Mouse (Mus musculus) frontal cortex, postnatal 14 days (tissue): ENCODE measurements at regions not wholly inside any gene's neighbourhood (a gene's known extent, or its start where the extent isn't known, plus 50 kb on each side); places are given as distances from the start of the nearest gene placed in this dataset.

Source experiments
- DNase-seq, 2 experiments: peaks; one replicate each; pipeline ENCODE4 v3.0.0; 2022; ENCODE audit warnings: low spot score in 2 of 2

GRCm38 (mm10) chr14:99614748-99615147 lies 316.3 kb downstream of the Klf5 start:
- DNase-seq, result no peak

GRCm38 (mm10) chr14:99616655-99617335 lies 318.3 kb downstream of the Klf5 start:
- DNase-seq, result no peak

GRCm38 (mm10) chr14:99617374-99617773 lies 318.9 kb downstream of the Klf5 start:
- DNase-seq, result no peak

- no peak for DNase-seq
Measured at GRCm38 (mm10) chr14:99621538-99621937, 323.0 kb downstream of the Klf5 start.

- no peak for DNase-seq
Measured at GRCm38 (mm10) chr14:99624380-99625327, 326.2 kb downstream of the Klf5 start.

- DNase-seq, result no peak
Measured at GRCm38 (mm10) chr14:99627615-99628014, 329.1 kb downstream of the Klf5 start.

GRCm38 (mm10) chr14:99631092-99631491 lies 332.6 kb downstream of the Klf5 start:
- DNase-seq, result no peak

- DNase-seq, result no peak
Measured at GRCm38 (mm10) chr14:99632444-99632843, 334.0 kb downstream of the Klf5 start.

- no peak for DNase-seq
Measured at GRCm38 (mm10) chr14:99635556-99636150, 337.2 kb downstream of the Klf5 start.

- no peak for DNase-seq
Measured at GRCm38 (mm10) chr14:99641475-99642453, 343.3 kb downstream of the Klf5 start.

GRCm38 (mm10) chr14:99646323-99646722 lies 347.8 kb downstream of the Klf5 start:
- no peak for DNase-seq

- no peak for DNase-seq
Measured at GRCm38 (mm10) chr14:99674399-99674798, 375.9 kb downstream of the Klf5 start.

GRCm38 (mm10) chr14:99687062-99687806 lies 388.7 kb downstream of the Klf5 start:
- no peak for DNase-seq

GRCm38 (mm10) chr14:99688415-99688814 lies 389.9 kb downstream of the Klf5 start:
- no peak for DNase-seq

GRCm38 (mm10) chr14:99696301-99696700 lies 397.8 kb downstream of the Klf5 start:
- no peak for DNase-seq

GRCm38 (mm10) chr14:99699545-99699944 lies 401.1 kb downstream of the Klf5 start:
- no peak for DNase-seq

- no peak for DNase-seq
Measured at GRCm38 (mm10) chr14:99706004-99706403, 407.5 kb downstream of the Klf5 start.

- no peak for DNase-seq
Measured at GRCm38 (mm10) chr14:99708066-99708465, 409.6 kb downstream of the Klf5 start.

- no peak for DNase-seq
Measured at GRCm38 (mm10) chr14:99709764-99710163, 411.3 kb downstream of the Klf5 start.

GRCm38 (mm10) chr14:99710656-99711177 lies 412.2 kb downstream of the Klf5 start:
- no peak for DNase-seq
